Mouse (Mus musculus): Measurements from ENCODE around the gene Spred3. TPM values are rescaled to one million over a fixed set of nuclear protein-coding genes. Genes with fewer than 3 reads are reported as not detected.
A peak's percentile ranks its signal among the peaks of the same experiment; 100 is the strongest.
"Not testable (repeated sequence)": the region's sequence is repeated elsewhere in the genome, so short reads cannot be mapped to it uniquely, and the experiment has no call there.

Spred3 gene
- 1 to 10 TPM; 1.6 to 3.6 (median 2.6) TPM for total RNA-seq (2022)

GRCm38 (mm10) chr7:29170066-29170754, at the start of gene Spred3, which contains the start of gene Ggn:
Spred3 (minus strand) TSS chr7:29170411.
Ggn (plus strand) TSS chr7:29170210.
- DNase-seq (ENCODE audit: low spot score in 2 of 2), result peak; percentile 71 to 74

GRCm38 (mm10) chr7:29214846-29215245, 44.6 kb upstream of the Spred3 start:
- no peak for DNase-seq (ENCODE audit: low spot score in 2 of 2)

GRCm38 (mm10) chr7:29214236-29214635, 44.0 kb upstream of the Spred3 start:
- no peak for DNase-seq (ENCODE audit: low spot score in 2 of 2)

GRCm38 (mm10) chr7:29213675-29214082, 43.5 kb upstream of the Spred3 start, which contains the start of gene Catsperg1:
Catsperg1 (minus strand) TSS chr7:29214035.
- DNase-seq (ENCODE audit: low spot score in 2 of 2), result no peak

- DNase-seq (ENCODE audit: low spot score in 2 of 2), result not testable (repeated sequence)
Observed at GRCm38 (mm10) chr7:29212775-29213560, 42.8 kb upstream of the Spred3 start.

GRCm38 (mm10) chr7:29212199-29212765, 42.1 kb upstream of the Spred3 start:
- no peak for DNase-seq (ENCODE audit: low spot score in 2 of 2)

GRCm38 (mm10) chr7:29211415-29212198, 41.4 kb upstream of the Spred3 start:
- DNase-seq (ENCODE audit: low spot score in 2 of 2), result peak; percentile 91 to 92

- DNase-seq (ENCODE audit: low spot score in 2 of 2), result peak in 1 of 2 experiments; percentile 45
Observed at GRCm38 (mm10) chr7:29211013-29211412, 40.8 kb upstream of the Spred3 start.

GRCm38 (mm10) chr7:29202577-29202976, 32.4 kb upstream of the Spred3 start:
- DNase-seq (ENCODE audit: low spot score in 2 of 2), result no peak

- DNase-seq (ENCODE audit: low spot score in 2 of 2), result not testable (repeated sequence)
Observed at GRCm38 (mm10) chr7:29194230-29194629, 24.0 kb upstream of the Spred3 start.

GRCm38 (mm10) chr7:29181323-29181722, 11.1 kb upstream of the Spred3 start:
- not testable (repeated sequence) for DNase-seq (ENCODE audit: low spot score in 2 of 2)

GRCm38 (mm10) chr7:29180854-29181236, 10.6 kb upstream of the Spred3 start:
- DNase-seq (ENCODE audit: low spot score in 2 of 2), result no peak

- peak; percentile 94 to 96 for DNase-seq (ENCODE audit: low spot score in 2 of 2)
Observed at GRCm38 (mm10) chr7:29180077-29180853, 10.1 kb upstream of the Spred3 start, which contains the start of gene Psmd8. Psmd8 (minus strand) TSS chr7:29180701.

GRCm38 (mm10) chr7:29179323-29179722, 9.1 kb upstream of the Spred3 start:
- DNase-seq (ENCODE audit: low spot score in 2 of 2), result peak; percentile 30 to 42

- DNase-seq (ENCODE audit: low spot score in 2 of 2), result no peak
Observed at GRCm38 (mm10) chr7:29178106-29178505, 7.9 kb upstream of the Spred3 start.

GRCm38 (mm10) chr7:29172390-29173016, 2.3 kb upstream of the Spred3 start:
- no peak for DNase-seq (ENCODE audit: low spot score in 2 of 2)

GRCm38 (mm10) chr7:29171562-29172097, 1.4 kb upstream of the Spred3 start:
- no peak for DNase-seq (ENCODE audit: low spot score in 2 of 2)

GRCm38 (mm10) chr7:29170755-29171561, 747 bp upstream of the Spred3 start:
- DNase-seq (ENCODE audit: low spot score in 2 of 2), result no peak

Data from gastrocnemius, adult 8-10 months (tissue).